Mouse (Mus musculus): ENCODE results near the gene Trappc3. TPM values are rescaled to one million over a fixed set of nuclear protein-coding genes. Genes with fewer than 3 reads are reported as not detected.

The Trappc3 gene
- 27.5 TPM for polyA plus RNA-seq (2014; fragmentation: Illumina TruSeq; extraction: RNeasy Lipid Tissue Mini Kit (QIAGEN cat#74804))

GRCm38 (mm10) chr4:126262119-126262807 is at the start of gene Trappc3:
TSS of gene Trappc3 (plus strand) at chr4:126262325.

GRCm38 (mm10) chr4:126256131-126256791 is 5.9 kb upstream of the Trappc3 start, which contains the start of gene Map7d1:
TSS of gene Map7d1 (minus strand) at chr4:126256343.

GRCm38 (mm10) chr4:126286492-126286891 is 24.4 kb downstream of the Trappc3 start, which contains the start of gene Col8a2:
TSS of gene Col8a2 (plus strand) at chr4:126286793.

GRCm38 (mm10) chr4:126321111-126321853 is 59.2 kb downstream of the Trappc3 start, which contains the start of gene Adprhl2:
TSS of gene Adprhl2 (minus strand) at chr4:126321703.

DNA sequence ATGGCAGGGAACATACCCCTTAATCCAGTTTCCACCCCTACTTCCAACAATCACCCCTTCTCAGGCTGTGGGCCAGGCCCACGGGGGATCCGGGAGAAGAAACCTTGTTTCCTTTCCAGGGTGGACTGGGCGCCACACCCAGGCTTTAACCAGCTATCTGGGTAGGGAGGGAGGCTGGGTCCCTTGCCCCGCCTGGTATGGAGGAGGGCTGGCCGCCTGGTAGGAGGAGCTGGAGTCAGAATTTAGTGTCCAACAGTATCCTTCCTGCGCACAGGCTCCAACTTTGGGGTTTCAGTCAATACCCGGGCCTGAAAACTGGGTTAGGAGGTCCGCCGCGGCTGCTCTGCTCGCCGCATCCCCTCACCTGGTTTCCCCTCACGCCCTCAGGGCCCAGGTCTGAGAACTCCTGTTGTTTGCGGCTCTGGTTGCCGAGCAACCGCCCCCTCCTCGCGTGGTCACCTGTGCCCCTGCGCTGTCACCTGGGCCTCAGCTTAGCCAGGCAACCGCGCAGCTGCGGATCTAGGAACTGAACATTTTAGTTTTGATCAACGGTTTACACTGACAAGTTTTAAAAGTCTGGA is 63.2 kb downstream of the Trappc3 start, which contains the start of gene Tekt2:
Gene Tekt2 (minus strand): TSS at position 408 of the 581 bp plus-strand sequence.

Other genes starting within 250 kb of the Trappc3 start
- 0.17 TPM for gene Csf3r, start 237.8 kb upstream of the Trappc3 start, polyA plus RNA-seq (2014; fragmentation: Illumina TruSeq; extraction: RNeasy Lipid Tissue Mini Kit (QIAGEN cat#74804))
- gene Mrps15, start 215.4 kb upstream of the Trappc3 start, polyA plus RNA-seq (2014; fragmentation: Illumina TruSeq; extraction: RNeasy Lipid Tissue Mini Kit (QIAGEN cat#74804)): 91.4 TPM
- gene Oscp1, start 203.8 kb upstream of the Trappc3 start, polyA plus RNA-seq (2014; fragmentation: Illumina TruSeq; extraction: RNeasy Lipid Tissue Mini Kit (QIAGEN cat#74804)): 1.4 TPM
- gene Lsm10, start 165.7 kb upstream of the Trappc3 start, polyA plus RNA-seq (2014; fragmentation: Illumina TruSeq; extraction: RNeasy Lipid Tissue Mini Kit (QIAGEN cat#74804)): 3.6 TPM
- gene Stk40, start 158.4 kb upstream of the Trappc3 start, polyA plus RNA-seq (2014; fragmentation: Illumina TruSeq; extraction: RNeasy Lipid Tissue Mini Kit (QIAGEN cat#74804)): 2.7 TPM
- not detected for gene Eva1b, start 114.6 kb upstream of the Trappc3 start, polyA plus RNA-seq (2014; fragmentation: Illumina TruSeq; extraction: RNeasy Lipid Tissue Mini Kit (QIAGEN cat#74804))
- gene Sh3d21, start 98.8 kb upstream of the Trappc3 start, polyA plus RNA-seq (2014; fragmentation: Illumina TruSeq; extraction: RNeasy Lipid Tissue Mini Kit (QIAGEN cat#74804)): 0.40 TPM
- 292 TPM for gene Thrap3, start 59.6 kb upstream of the Trappc3 start, polyA plus RNA-seq (2014; fragmentation: Illumina TruSeq; extraction: RNeasy Lipid Tissue Mini Kit (QIAGEN cat#74804))
- 1.6 TPM for gene Map7d1, start 6.0 kb upstream of the Trappc3 start, polyA plus RNA-seq (2014; fragmentation: Illumina TruSeq; extraction: RNeasy Lipid Tissue Mini Kit (QIAGEN cat#74804))
- gene Col8a2, start 24.5 kb downstream of the Trappc3 start, polyA plus RNA-seq (2014; fragmentation: Illumina TruSeq; extraction: RNeasy Lipid Tissue Mini Kit (QIAGEN cat#74804)): 2.4 TPM
- gene Adprhl2, start 59.4 kb downstream of the Trappc3 start, polyA plus RNA-seq (2014; fragmentation: Illumina TruSeq; extraction: RNeasy Lipid Tissue Mini Kit (QIAGEN cat#74804)): not detected
- gene Tekt2, start 63.4 kb downstream of the Trappc3 start, polyA plus RNA-seq (2014; fragmentation: Illumina TruSeq; extraction: RNeasy Lipid Tissue Mini Kit (QIAGEN cat#74804)): not detected
- 21.1 TPM for gene Ago3, start 167.2 kb downstream of the Trappc3 start, polyA plus RNA-seq (2014; fragmentation: Illumina TruSeq; extraction: RNeasy Lipid Tissue Mini Kit (QIAGEN cat#74804))
- gene Ago1, start 206.3 kb downstream of the Trappc3 start, polyA plus RNA-seq (2014; fragmentation: Illumina TruSeq; extraction: RNeasy Lipid Tissue Mini Kit (QIAGEN cat#74804)): 28.3 TPM

Measured in ovary, adult 10 weeks (tissue).